Mouse (Mus musculus) A20 (cell line): ENCODE measurements around the gene Hfe2.

Experiments used
- DNase-seq: peaks from one replicate; pipeline ENCODE4 v3.0.0-alpha.2; 2011; ENCODE audit warnings: low read depth, low spot score

Hfe2 gene

DNA sequence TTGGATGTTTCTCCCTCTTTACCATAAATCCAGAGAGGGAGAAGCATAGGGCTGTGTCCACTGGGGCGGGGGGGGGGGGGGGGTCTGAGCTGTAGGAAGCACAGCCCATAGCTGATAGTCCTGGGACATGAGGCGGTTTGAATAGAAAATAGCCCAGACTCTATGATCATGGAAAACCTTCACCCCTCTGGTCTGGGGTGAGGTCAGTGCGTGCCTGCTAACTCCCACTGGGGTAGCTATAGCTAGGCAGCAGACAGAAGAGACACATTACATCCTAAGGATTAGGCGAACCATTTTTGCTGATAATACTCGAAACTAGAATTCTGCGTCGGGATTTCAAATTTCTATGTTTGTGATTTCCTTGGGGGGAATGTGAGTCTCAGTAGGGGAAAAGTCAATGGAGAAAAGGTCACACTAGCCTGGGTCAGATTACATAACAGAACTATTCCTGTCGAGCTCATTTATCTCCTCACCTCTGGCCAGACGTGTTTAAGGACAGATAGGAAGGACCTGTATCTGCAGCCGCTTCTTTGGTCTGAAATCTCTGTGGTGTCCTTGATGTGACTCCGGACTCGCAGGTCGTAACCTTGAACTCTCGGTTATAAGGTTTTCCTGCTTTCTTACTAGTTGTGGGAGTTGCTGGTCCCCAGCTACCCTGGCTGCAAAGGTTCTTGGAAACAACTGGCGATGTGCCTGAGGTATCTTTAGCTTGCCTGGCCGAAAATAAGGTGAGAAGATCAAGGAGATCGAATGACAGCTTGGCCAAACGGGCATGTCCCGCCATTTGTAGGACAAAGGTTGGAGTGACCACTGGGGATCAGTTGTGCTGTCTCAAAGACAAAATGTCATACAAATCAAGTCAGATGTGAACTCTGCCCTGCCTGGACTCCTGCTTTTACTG, 48.9 kb downstream of the Hfe2 start:
- no peak for DNase-seq

DNA sequence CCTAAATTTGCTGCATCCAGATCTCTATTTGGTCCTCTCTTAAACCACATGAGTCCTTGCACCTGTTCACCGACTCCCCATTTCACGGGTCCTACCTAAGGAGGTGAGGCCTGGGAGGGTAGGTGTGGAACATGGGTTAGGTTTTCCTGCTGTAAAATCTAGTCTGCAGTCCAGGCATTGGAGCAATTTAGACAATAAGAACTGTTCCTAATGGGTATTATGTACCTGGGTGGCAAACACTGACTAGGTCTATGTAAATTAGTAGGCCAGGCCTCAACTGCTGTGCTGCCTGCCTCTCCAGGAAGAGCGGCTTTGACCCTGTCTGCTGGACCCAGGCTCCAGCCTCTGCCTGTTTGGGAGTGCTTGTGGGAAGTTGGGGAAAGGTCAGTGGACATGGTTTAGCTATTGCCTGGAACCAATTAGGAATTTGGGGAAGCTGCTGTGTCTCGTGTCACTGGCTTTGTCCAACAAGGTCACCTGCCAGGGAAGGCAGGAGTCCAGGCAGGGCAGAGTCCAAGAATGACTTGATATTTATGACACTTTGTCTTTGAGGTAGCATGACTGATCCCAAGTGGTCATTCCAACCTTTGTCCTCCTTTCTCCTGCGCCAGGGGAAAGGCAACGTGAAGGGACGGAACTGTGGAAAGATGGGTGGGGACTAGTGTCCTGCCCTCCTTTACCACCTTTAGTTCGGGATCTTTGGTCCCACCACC, 50.5 kb downstream of the Hfe2 start:
- no peak for DNase-seq

DNA sequence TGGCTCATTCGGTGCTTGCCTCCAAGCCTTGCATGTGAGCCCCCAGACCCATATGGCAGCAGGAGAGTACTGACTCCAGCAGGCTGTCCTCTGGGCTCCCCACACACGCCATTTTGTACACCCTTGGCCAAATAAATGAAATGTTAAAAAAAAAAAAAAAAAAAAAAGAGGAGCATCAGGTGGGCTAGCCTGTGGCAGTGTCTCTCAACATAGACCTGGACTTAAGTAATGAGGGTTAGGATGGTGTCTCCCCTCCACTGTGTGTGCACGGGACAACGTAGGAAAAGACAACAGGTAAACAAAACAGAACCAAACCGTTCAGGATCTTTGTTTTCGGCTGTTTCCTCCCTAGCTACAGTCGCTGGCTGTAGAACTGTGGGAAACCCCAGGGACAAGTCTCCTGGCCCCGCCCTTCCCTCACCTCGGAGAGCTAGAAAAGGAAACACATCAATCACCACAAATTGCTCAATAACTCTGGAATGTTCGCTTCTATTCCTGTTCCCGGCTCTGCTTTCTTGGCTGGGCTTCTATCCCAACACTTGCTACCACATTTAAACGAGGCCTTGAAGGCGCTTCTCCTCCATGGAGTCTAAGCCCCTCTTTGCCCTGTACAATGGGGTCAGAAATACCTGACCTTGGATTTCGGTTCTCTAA, 51.2 kb downstream of the Hfe2 start:
- DNase-seq: no peak

DNA sequence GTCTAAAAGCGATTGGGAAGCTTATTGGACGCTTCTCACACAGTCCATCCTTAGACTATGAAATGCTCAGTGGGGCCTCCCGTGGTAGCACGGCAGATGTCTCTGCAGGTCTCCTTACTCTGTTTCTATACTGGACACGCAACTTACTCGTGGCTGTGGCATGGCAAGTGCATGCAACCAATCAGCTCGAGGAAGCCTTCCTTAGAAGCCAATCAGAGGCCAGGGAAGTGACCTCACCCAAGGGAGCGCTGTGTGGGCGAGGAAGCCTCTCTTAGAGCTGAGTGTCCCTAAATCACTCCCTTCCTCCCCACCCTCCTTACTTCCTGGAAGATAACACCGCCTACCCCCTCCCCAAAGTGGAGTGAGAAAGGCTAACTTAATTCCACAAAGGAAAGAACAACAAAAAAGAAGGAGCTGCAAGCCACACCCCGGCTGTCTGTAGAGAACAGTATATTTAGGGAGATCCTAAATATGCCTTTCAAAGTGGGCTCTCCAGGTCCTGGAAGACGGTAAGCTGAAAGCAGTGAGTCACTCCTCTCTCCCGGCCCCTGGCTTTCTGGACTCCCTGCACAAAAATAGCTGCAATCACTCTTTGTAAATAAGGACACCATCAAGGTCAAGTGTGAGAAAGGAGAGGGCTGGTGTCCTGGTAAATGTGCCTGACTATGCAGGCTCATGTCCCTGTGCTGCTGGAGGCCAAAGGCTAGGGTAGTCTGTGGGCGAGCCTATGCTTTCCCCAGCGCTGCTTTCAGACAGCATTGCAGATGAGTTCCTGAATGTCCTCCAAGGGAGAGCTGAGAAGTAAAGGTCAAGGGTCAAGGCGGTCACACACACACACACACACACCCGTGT, 51.9 kb downstream of the Hfe2 start, which contains the start of gene Gm16253:
Gene Gm16253 (plus strand): TSS at position 295 of the 852 bp plus-strand sequence.
- peak; percentile 94 for DNase-seq

DNA sequence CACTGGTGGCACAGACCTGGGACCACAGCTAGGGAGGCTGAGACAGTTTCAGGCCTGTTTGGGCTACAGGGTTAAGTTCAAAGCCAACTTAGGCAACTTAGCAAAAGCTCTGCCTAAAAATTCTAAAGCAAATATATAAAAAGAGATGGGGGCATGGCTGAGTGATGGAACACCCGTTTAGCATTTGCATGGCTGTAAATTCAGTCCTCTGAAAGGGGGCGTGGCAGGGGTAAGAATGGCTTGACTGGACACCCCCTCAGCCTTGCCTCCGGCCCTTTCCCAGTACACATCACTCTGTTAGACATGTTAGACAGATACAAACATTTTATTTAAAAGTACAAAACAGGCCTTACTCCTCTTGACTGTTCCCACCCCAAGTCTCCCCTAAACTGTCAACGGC, 52.6 kb downstream of the Hfe2 start:
- no peak for DNase-seq
